Mouse (Mus musculus): ENCODE results near the gene Isca2.

DNA sequence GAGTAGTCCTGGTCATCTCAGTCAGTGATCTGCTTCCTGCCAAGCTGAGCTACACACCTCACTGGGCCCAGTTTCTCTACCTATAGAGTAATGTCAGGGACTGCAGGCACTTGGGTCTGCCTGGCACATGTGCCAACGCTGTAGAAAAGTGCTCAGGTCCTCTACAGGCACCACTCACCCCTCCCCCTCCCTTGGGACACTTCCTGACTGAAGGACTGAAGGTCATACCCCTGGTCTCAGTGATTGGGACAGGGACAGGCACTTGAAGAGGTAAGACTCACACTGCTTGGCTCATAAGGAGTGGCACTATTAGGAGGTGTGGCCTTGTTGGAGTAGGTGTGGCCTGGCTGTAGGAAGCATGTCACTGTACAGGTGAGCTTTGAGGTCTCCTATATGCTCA, 37.8 kb downstream of the Isca2 start:
- no peak for TF ChIP-seq CTCF (IDR thresholded peaks at IDR 0.05; ENCODE audit: low read depth, low read length)
- TF ChIP-seq GATA1 (IDR thresholded peaks at IDR 0.05; ENCODE audit: borderline replicate concordance, low read length): no peak

Measured in G1E (cell line).